Comparison of ENCODE assay signal across 11 mouse cellular contexts in the genomic region with DNA sequence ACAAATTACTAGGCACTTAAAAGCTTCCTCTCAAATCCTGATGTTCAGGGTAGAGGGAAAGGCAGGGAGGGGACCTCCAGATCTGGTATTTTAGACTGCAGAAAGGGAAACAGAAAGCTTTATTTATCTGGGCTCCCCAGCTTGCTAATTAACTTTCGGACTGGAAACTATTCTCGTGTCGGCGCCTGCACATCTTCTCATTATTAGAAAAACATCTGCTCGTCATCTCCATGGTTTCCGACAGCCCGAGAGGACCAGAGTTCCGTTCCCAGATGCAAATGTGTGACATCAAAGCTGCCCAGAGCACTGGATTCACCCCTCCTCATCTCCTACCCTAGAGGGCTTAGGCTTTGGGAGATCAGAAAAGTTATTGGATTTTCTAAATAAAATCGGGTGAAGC. TPM values are rescaled to one million over a fixed set of nuclear protein-coding genes. Genes with fewer than 3 reads are reported as not detected.
A peak's percentile ranks its signal among the peaks of the same experiment; 100 is the strongest.
DNase-seq lines count a peak whose midpoint lies in the region; ATAC-seq lines count a peak whose summit lies in the region.
"Had no signal": no experiment of that assay in that cellular context is flagged by ENCODE, and none has a peak within 500 bp of the region (broad histone marks: within the 10 kb centered on the region; RNA-seq: fewer than 3 reads in every experiment).

No protein-coding gene starts in this region.

- H3K27me3 ChIP-seq in hindbrain, embryonic 16.5 days (replicated peaks; ENCODE audit: control insufficient read depth, insufficient read depth, low read length): no peaks in the 10 kb centered on the region
- H3K27me3 ChIP-seq in hindbrain, embryonic 11.5 days (ENCODE audit: control insufficient read depth, insufficient read depth, low read length): no peaks in the 10 kb centered on the region

- ATAC-seq in hindbrain, embryonic 16.5 days: peak; percentile 32; the same call in 1 of the 2 replicates
- no peak for ATAC-seq in hindbrain, embryonic 11.5 days (ENCODE audit: low FRiP score)

- no peak for DNase-seq in hindbrain, embryonic 11.5 days (ENCODE audit: low spot score)
- DNase-seq in lung, postnatal 14 days: peak; percentile 1
- DNase-seq in lung, adult 18-20 months: no peak
- peak; percentile 51 for DNase-seq in forelimb bud, embryonic 11.5 days (ENCODE audit: low read depth, low spot score)
- peak; percentile 31 for DNase-seq in skeletal muscle tissue, adult 2 months (ENCODE audit: low read depth, low spot score)
- no peak for DNase-seq in left cerebral cortex, postnatal 14 days (ENCODE audit: low spot score in 2 of 2)
- DNase-seq in thymus, postnatal 14 days: no peak
- DNase-seq: cerebellum, postnatal 10 days had no signal

- no peaks in the 10 kb centered on the region for H3K4me1 ChIP-seq in hindbrain, embryonic 16.5 days (ENCODE audit: control insufficient read depth, insufficient read depth, low read depth, low read length)
- no peaks in the 10 kb centered on the region for H3K4me1 ChIP-seq in hindbrain, embryonic 11.5 days (replicated peaks; ENCODE audit: control insufficient read depth, insufficient read depth, low read length)

- H3K4me2 ChIP-seq in hindbrain, embryonic 16.5 days (ENCODE audit: low read length): no peak overlapping the region
- H3K4me2 ChIP-seq in hindbrain, embryonic 11.5 days (replicated peaks; ENCODE audit: low read depth, low read length): no peak overlapping the region

- H3K36me3 ChIP-seq in hindbrain, embryonic 16.5 days (ENCODE audit: control insufficient read depth, insufficient read depth, low read length): no peaks in the 10 kb centered on the region
- no peaks in the 10 kb centered on the region for H3K36me3 ChIP-seq in hindbrain, embryonic 11.5 days (ENCODE audit: control insufficient read depth, insufficient read depth, low read length)

- H3K9ac ChIP-seq in hindbrain, embryonic 16.5 days (ENCODE audit: low read depth, low read length): no peak overlapping the region
- no peak overlapping the region for H3K9ac ChIP-seq in hindbrain, embryonic 11.5 days (ENCODE audit: low read depth, low read length)

- no peak overlapping the region for H3K27ac ChIP-seq in hindbrain, embryonic 16.5 days (ENCODE audit: low read depth, low read length)
- no peak overlapping the region for H3K27ac ChIP-seq in hindbrain, embryonic 11.5 days (ENCODE audit: low read depth, low read length)

- intact Hi-C loops in left cerebral cortex, postnatal 14 days (cut with DNase I): loop anchor here (5.0 kb wide), 1 partner anchor 55 kb away; a partner anchor contains a TSS

- H3K9me3 ChIP-seq in hindbrain, embryonic 16.5 days (ENCODE audit: control insufficient read depth, low read length): no peaks in the 10 kb centered on the region
- H3K9me3 ChIP-seq in hindbrain, embryonic 11.5 days (ENCODE audit: control insufficient read depth, low read length): no peaks in the 10 kb centered on the region

- H3K4me3 ChIP-seq in hindbrain, embryonic 16.5 days (ENCODE audit: low read length): no peak overlapping the region
- H3K4me3 ChIP-seq in hindbrain, embryonic 11.5 days (ENCODE audit: low read depth, low read length): no peak overlapping the region
- H3K4me3 ChIP-seq: erythroblast, embryonic 14.5 days; myocyte had no signal

- 42% methylated on average over 9 of the region's 9 CpGs for WGBS in hindbrain, embryonic 16.5 days
- WGBS in hindbrain, embryonic 11.5 days: 57% methylated on average over 9 of the region's 9 CpGs

RNA-seq across cellular contexts. Expression of a gene that starts 57.2 kb away (rescaled TPM):
- polyA plus RNA-seq in hindbrain, embryonic 16.5 days (2015; fragmentation: Nextera tagmentation; extraction: Ambion mirVana): 13.6 and 19.5 TPM in 2 replicates
- 4.0 and 5.5 TPM in 2 replicates for polyA plus RNA-seq in hindbrain, embryonic 11.5 days (2014; fragmentation: Nextera tagmentation; extraction: Ambion mirVana)
- 10 to 100 TPM; 81.5 to 91.1 TPM for total RNA-seq in left cerebral cortex, postnatal 14 days (2021)

Comparison
In these comparisons a context has a peak if more than half of its experiments do, and no peak if none do; other contexts are left out.
1. DNase-seq: peak in lung, postnatal 14 days (single experiment), forelimb bud, embryonic 11.5 days (single experiment) and skeletal muscle tissue, adult 2 months (single experiment); none in hindbrain, embryonic 11.5 days (single experiment), lung, adult 18-20 months (0 of 2), left cerebral cortex, postnatal 14 days (0 of 2) and thymus, postnatal 14 days (single experiment).